Mouse (Mus musculus) midbrain, embryonic 13.5 days (tissue): ENCODE data around the gene Usp16. TPM values are rescaled to one million over a fixed set of nuclear protein-coding genes. Genes with fewer than 3 reads are reported as not detected.

Experiments
- ATAC-seq: fragments of 200-750 bp; cut with Nextera tagmentation; 2 replicates; pipeline ENCODE4 v1.8.0; 2017; ENCODE audit warnings: mild to moderate bottlenecking, moderate TSS enrichment, moderate library complexity
- H3K27ac ChIP-seq: fragments of 300-500 bp; sonication (generic); 2 replicates; pipeline ENCODE4 v1.5.1; 2015; ENCODE audit warnings: inconsistent platforms, mild to moderate bottlenecking, moderate library complexity
- H3K27me3 ChIP-seq: fragments of 300-500 bp; sonication (generic); 2 replicates; pipeline ENCODE4 v1.6.1; 2015; ENCODE audit warnings: mild to moderate bottlenecking, inconsistent platforms
- H3K36me3 ChIP-seq: fragments of 300-500 bp; sonication (generic); 2 replicates; pipeline ENCODE4 v1.6.1; 2015; ENCODE audit warnings: mild to moderate bottlenecking, inconsistent platforms
- H3K4me1 ChIP-seq: fragments of 300-500 bp; sonication (generic); replicated peaks from 2 replicates; pipeline ENCODE4 v1.6.1; 2015; ENCODE audit warnings: inconsistent platforms
- H3K4me2 ChIP-seq: fragments of 300-500 bp; sonication (generic); replicated peaks from 2 replicates; pipeline ENCODE4 v1.6.1; 2015; ENCODE audit warnings: moderate library complexity, mild to moderate bottlenecking, inconsistent platforms
- H3K4me3 ChIP-seq: fragments of 300-500 bp; sonication (generic); replicated peaks from 2 replicates; pipeline ENCODE4 v1.5.1; 2015; ENCODE audit warnings: mild to moderate bottlenecking, inconsistent platforms
- H3K9ac ChIP-seq: fragments of 300-500 bp; sonication (generic); replicated peaks from 2 replicates; pipeline ENCODE4 v1.6.1; 2015; ENCODE audit warnings: mild to moderate bottlenecking, inconsistent platforms
- H3K9me3 ChIP-seq: fragments of 300-500 bp; sonication (generic); 2 replicates; pipeline ENCODE4 v1.6.1; 2016; ENCODE audit warnings: mild to moderate bottlenecking, inconsistent platforms
- WGBS: fragments of 180-500 bp; shearing (Covaris S2); methylation state at CpG from one replicate; pipeline ENCODE4 v1.1.7; 2015; 5-methylcytosine and 5-hydroxymethylcytosine counted together
- polyA plus RNA-seq: library from polyadenylated mRNA; unstranded; fragments of >200 nt; fragmentation: Nextera tagmentation; extraction: Ambion mirVana; gene quantifications from 2 replicates; pipeline ENCODE4 v1.2.1, GENCODE M21; 2015

The Usp16 gene
- polyA plus RNA-seq, 1 experiment from 2014 or later: 49.0 TPM

DNA sequence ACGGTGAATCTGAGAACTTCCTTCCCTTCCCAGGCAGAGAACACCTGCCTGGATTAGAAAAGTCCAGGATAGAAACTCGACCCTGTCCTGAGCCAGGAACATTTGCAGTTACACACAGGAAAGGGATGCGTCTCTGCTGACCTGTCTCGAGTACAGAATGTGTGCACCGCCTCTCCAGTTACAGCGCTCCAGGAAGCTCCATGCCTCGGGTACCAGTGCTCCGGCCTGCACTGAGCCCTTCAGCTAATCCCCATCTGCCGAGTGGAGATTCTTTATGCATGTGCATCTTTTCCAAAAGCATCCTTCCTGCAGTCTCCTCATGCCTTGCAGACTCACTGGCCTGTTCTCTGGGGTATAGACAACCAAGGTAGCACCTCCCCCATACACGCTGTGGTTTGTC is 74.3 kb downstream of the Usp16 start:
- Histone ChIP-seq H3K27me3 (no peaks in the 10 kb centered on the region), H3K36me3 (no peaks in the 10 kb centered on the region)
- WGBS: 78% methylated on average over 10 of the region's 10 CpGs

More for the DNA sequence above, 74.3 kb downstream of the Usp16 start:
- Histone ChIP-seq H3K4me1 (peaks cover 6% of the 10 kb centered on the region; the same call in 1 of the 2 replicates), H3K4me3 (no peak overlapping the region), H3K9me3 (no peaks in the 10 kb centered on the region), H3K9ac (no peak overlapping the region), H3K4me2 (no peak overlapping the region), H3K27ac (no peak overlapping the region)
- no peak for ATAC-seq

Other genes starting within 250 kb of the Usp16 start
- 20.4 and 21.5 TPM in 2 replicates for gene N6amt1, start 100.5 kb upstream of the Usp16 start, polyA plus RNA-seq
- gene Ltn1, start 22.1 kb upstream of the Usp16 start, polyA plus RNA-seq: 28.2 and 29.1 TPM in 2 replicates
- 13.4 and 13.8 TPM in 2 replicates for gene Rwdd2b, start 14.1 kb upstream of the Usp16 start, polyA plus RNA-seq
- gene Cct8, start 41.2 kb downstream of the Usp16 start, polyA plus RNA-seq: 496 and 514 TPM in 2 replicates
- gene Map3k7cl, start 98.6 kb downstream of the Usp16 start, polyA plus RNA-seq: not detected in 2 replicates
- 21.1 and 25.4 TPM in 2 replicates for gene Bach1, start 244.2 kb downstream of the Usp16 start, polyA plus RNA-seq